Mouse (Mus musculus) C2C12 (cell line): ENCODE measurements around the gene Tmem100. TPM values are rescaled to one million over a fixed set of nuclear protein-coding genes. Genes with fewer than 3 reads are reported as not detected.

Experiments used
- H3K27me3 ChIP-seq: one replicate; pipeline ENCODE4 v1.6.1; 2011; ENCODE audit not compliant: control insufficient read depth, insufficient read depth, insufficient read length
- H3K36me3 ChIP-seq: one replicate; pipeline ENCODE4 v1.6.1; 2011; ENCODE audit not compliant: control insufficient read depth, insufficient read depth
- H3K4me3 ChIP-seq: one replicate; pipeline ENCODE4 v1.5.1; 2011; ENCODE audit warnings: mild to moderate bottlenecking, control low read depth; ENCODE audit not compliant: poor library complexity, insufficient read depth, severe bottlenecking
- H3K79me2 ChIP-seq: one replicate; pipeline ENCODE4 v1.6.1; 2011; ENCODE audit not compliant: control insufficient read depth, insufficient read depth
- H3K79me3 ChIP-seq: one replicate; pipeline ENCODE4 v1.6.1; 2011; ENCODE audit warnings: low read depth, control low read depth
- H3ac ChIP-seq: one replicate; pipeline ENCODE3; 2011; ENCODE audit warnings: low read depth; ENCODE audit not compliant: control insufficient read depth, insufficient read length
- CEBPB ChIP-seq: IDR thresholded peaks from one replicate; pipeline ENCODE4 v1.6.1; 2011; ENCODE audit warnings: low read depth, mild to moderate bottlenecking, control low read depth, moderate library complexity
- CTCF ChIP-seq: IDR thresholded peaks from one replicate; pipeline ENCODE4 v1.5.1; 2011; ENCODE audit not compliant: control insufficient read depth, insufficient read depth, insufficient read length
- FOSL1 ChIP-seq: IDR thresholded peaks from one replicate; pipeline ENCODE4 v1.8.0; 2011; ENCODE audit warnings: mild to moderate bottlenecking, low read length; ENCODE audit not compliant: poor library complexity, insufficient read depth, severe bottlenecking
- MAX ChIP-seq: IDR thresholded peaks from one replicate; pipeline ENCODE4 v1.6.1; 2011; ENCODE audit warnings: mild to moderate bottlenecking, control low read depth
- MYOD1 ChIP-seq: IDR thresholded peaks from one replicate; pipeline ENCODE4 v1.6.1; 2011; ENCODE audit warnings: low read depth; ENCODE audit not compliant: control insufficient read depth, insufficient read length
- MYOG ChIP-seq: IDR thresholded peaks from one replicate; pipeline ENCODE4 v1.6.1; 2011; ENCODE audit not compliant: control insufficient read depth, insufficient read length; ENCODE audit errors: extremely low read depth
- USF1 ChIP-seq: IDR thresholded peaks from one replicate; pipeline ENCODE4 v1.6.1; 2011; ENCODE audit warnings: low read depth, mild to moderate bottlenecking, control low read depth, moderate library complexity
- polyA plus RNA-seq: library from polyadenylated mRNA; unstranded; fragments of >200 nt; fragmentation: generic; extraction: Trizol; gene quantifications from one replicate; pipeline ENCODE4 v1.2.1, GENCODE M21; 2012; ENCODE audit warnings: missing spikeins

Gene Tmem100
- polyA plus RNA-seq, 1 experiment, result not detected

DNA sequence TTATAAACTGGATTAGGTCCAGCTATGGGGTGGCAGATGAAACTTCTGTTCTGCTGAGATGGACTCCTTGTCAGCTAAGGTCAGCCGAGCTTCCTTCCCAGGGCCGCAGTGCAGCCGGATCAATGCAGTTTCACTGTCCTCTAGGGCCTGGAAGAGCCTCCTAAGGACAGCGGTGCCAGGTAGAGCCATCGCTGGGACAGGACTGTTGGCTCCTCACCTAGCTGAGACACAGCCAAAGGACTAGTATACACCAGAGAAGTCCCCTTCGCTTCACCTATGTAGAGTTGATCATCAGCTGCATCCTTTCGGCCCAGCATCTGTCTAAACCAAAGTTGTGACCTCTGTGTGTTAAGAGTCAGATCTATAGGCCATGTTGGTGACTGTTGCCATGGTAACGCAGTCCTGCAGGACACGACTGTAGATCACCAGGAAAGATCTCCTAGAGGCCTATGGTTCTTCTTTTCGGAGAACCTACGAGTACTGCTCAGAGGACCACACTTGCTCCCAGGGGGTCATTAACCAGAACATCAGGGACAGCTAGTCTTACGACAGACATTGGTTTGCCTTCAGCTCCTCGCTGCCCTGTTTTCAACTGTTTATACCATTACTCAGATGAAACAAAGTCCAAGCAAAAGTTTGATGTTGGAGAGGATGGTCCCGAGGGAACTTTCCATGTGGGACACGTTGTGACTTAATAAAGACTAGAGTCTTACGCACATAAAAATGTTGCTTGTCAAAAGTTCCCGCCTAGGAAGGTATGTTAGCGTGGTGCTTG is 31.0 kb upstream of the Tmem100 start:
- H3K36me3 ChIP-seq, result no peaks in the 10 kb centered on the region
- H3K79me3 ChIP-seq, result no peaks in the 10 kb centered on the region
- TF ChIP-seq MAX (no peak), FOSL1 (no peak), MYOG (no peak), USF1 (no peak), CEBPB (no peak), CTCF (no peak), MYOD1 (no peak)
- no peaks in the 10 kb centered on the region for H3K27me3 ChIP-seq
- H3K79me2 ChIP-seq, result no peaks in the 10 kb centered on the region
- no peak overlapping the region for H3ac ChIP-seq
- no peak overlapping the region for H3K4me3 ChIP-seq

DNA sequence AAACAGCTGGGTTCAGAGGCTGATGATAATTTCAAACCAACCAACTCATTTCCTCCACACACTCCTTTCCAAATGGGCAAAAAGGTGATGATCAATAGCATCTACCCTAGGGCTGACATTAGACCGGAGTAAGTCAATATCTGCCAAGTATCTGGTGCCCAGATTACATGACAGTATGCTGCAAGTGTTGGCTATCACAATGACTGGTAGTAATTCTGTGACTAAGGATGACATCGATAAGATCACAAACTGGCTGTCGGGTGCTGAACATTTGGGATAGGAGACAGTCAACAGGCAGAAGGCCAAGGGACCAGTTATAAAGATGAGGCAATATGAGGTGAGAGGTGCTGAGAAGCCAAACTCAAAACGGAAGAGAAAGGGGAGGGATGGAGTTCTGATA is 29.5 kb upstream of the Tmem100 start:
- Histone ChIP-seq H3ac (no peak overlapping the region), H3K79me2 (no peaks in the 10 kb centered on the region), H3K36me3 (no peaks in the 10 kb centered on the region), H3K4me3 (no peak overlapping the region), H3K79me3 (no peaks in the 10 kb centered on the region), H3K27me3 (no peaks in the 10 kb centered on the region)
- TF ChIP-seq USF1, result no peak
- TF ChIP-seq MAX, result no peak
- no peak for TF ChIP-seq MYOG
- TF ChIP-seq CTCF, result no peak
- TF ChIP-seq CEBPB, result no peak
- no peak for TF ChIP-seq MYOD1
- TF ChIP-seq FOSL1, result no peak

DNA sequence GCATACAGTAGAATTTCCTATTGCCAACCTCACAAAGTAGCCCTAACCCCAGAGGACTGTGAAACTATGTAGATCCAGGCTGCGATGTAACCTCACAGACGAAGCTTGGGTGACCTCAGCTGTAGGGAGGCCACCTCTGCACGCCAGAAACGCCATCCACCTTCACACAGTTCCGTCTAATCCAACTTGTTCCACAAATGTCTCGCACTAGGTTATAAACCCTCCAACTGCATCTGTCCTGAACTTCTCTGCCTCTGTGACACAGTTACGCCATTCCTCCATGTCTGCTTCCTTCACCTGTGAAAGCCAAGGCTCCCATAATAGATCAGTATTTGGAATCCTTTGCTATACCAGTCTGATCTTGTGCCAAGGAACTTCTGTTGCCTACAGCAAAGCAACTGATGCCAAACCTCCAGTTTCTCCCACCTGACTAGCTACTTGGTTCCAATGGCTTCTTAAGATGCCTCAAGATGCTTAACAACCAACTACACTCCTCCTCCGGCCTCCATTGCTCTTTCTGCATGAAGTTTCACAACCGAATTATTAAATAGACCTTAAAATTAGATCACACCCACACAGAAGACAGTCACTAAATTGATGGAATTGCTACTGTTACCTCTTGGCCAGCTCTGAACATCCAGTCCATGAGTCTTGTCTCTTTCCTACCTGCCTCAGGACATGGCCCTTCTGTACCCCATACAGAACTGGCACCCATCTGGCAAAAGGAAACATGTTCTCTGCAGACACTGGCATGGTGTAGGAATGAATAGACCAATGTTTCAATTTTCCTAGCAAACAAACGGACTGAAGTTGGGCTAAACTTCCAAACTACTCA is 28.5 kb upstream of the Tmem100 start:
- no peak overlapping the region for H3ac ChIP-seq
- no peaks in the 10 kb centered on the region for H3K27me3 ChIP-seq
- H3K79me3 ChIP-seq, result no peaks in the 10 kb centered on the region
- TF ChIP-seq MAX (no peak), MYOD1 (no peak), MYOG (no peak), FOSL1 (no peak), CEBPB (no peak), USF1 (no peak), CTCF (no peak)
- H3K4me3 ChIP-seq, result no peak overlapping the region
- H3K36me3 ChIP-seq, result no peaks in the 10 kb centered on the region
- H3K79me2 ChIP-seq, result no peaks in the 10 kb centered on the region

DNA sequence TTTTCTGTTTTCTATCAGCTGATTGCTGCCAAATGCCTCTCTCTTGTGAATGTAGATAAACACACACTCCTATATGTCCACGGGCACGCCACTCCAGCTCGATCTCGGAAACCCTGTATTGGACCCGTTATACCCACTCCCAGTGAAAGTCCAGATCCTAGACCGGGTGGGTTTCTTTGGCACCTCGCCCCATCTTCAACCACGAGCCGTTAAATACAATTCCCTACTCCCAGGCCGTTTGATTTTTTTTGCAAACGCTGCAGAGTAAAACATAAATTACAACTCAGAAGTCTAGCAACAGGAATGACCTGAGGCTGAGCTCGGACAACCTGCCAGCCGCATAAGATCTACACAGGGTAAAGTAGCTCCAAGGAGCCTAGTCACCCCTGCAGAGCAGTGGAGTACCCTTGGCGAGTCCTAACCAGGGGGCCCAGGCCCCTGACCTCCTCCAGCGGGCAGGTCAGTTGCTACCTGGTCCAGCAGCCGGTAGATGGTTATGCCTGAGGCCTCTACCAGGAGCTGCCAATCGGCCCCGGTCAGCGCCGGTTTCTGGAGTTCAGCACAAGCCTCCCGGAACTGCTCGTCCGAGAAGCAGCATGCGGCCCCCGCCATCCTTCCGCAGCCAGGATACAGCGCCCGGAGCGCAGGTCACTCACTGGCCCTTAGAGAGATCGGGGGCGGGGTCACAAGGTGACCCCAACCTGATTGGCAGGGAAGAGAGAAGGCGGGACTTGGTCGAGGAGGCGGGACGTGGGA is 27.7 kb upstream of the Tmem100 start, which contains the start of gene Pctp:
Gene Pctp, minus strand, starts transcription at position 664 of the 756 bp plus-strand sequence.
- no peak for TF ChIP-seq FOSL1
- peak; percentile 81 for TF ChIP-seq MAX
- H3K27me3 ChIP-seq, result no peaks in the 10 kb centered on the region
- peak within 1 kb of the TSS; percentile 72 for H3ac ChIP-seq
- no peaks in the 10 kb centered on the region for H3K79me3 ChIP-seq
- peak within 1 kb of the TSS; percentile 36 for H3K4me3 ChIP-seq
- H3K36me3 ChIP-seq, result no peaks in the 10 kb centered on the region
- no peaks in the 10 kb centered on the region for H3K79me2 ChIP-seq

DNA sequence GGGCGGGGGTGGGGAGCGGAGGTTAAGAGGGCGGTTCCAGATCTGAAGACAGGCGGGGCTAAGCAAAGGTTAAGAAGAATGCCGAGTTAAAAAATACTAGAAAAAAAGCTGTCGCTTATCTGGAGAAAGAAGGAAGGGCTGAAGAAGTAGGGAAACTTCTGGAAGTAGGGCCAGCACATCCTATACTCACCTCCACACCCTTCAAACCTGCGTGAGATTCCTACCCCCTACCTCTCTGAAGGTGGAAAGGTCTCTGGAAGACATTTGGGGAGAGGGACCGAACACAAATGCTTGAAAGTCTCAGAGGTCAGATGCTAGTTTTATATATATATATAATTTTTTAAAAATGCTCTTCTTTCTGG is 27.2 kb upstream of the Tmem100 start:
- no peaks in the 10 kb centered on the region for H3K36me3 ChIP-seq
- H3K4me3 ChIP-seq, result peak overlapping the region; percentile 36
- no peaks in the 10 kb centered on the region for H3K79me3 ChIP-seq
- no peak overlapping the region for H3ac ChIP-seq
- H3K79me2 ChIP-seq, result no peaks in the 10 kb centered on the region
- H3K27me3 ChIP-seq, result no peaks in the 10 kb centered on the region
- no peak for TF ChIP-seq CTCF
- TF ChIP-seq MAX, result no peak
- TF ChIP-seq CEBPB, result no peak
- TF ChIP-seq MYOD1, result no peak
- no peak for TF ChIP-seq FOSL1
- TF ChIP-seq MYOG, result no peak
- TF ChIP-seq USF1, result no peak
